Mouse (Mus musculus): ENCODE measurements around the gene Abhd2. TPM values are rescaled to one million over a fixed set of nuclear protein-coding genes. Genes with fewer than 3 reads are reported as not detected.

Gene Abhd2
- polyA plus RNA-seq, 1 experiment, result 32.5 TPM

- 71% methylated on average over 4 of the region's 4 CpGs for WGBS
Observed at GRCm38 (mm10) chr7:79369416-79369815, 96.4 kb downstream of the Abhd2 start.

GRCm38 (mm10) chr7:79371321-79371879 lies 98.4 kb downstream of the Abhd2 start:
- no peaks in the 10 kb centered on the region for H3K4me1 ChIP-seq (replicated peaks; ENCODE audit: control insufficient read depth, insufficient read depth, low read length)
- peak; percentile 88 for DNase-seq
- no peak overlapping the region for H3K4me3 ChIP-seq (ENCODE audit: control insufficient read depth, insufficient read depth, low read length)
- H3K27me3 ChIP-seq (ENCODE audit: control insufficient read depth, insufficient read depth, low read length), result no peaks in the 10 kb centered on the region
- no peak overlapping the region for H3K27ac ChIP-seq (ENCODE audit: control insufficient read depth, insufficient read depth, low read length)
- TF ChIP-seq POLR2A (IDR thresholded peaks at IDR 0.05; ENCODE audit: control insufficient read depth, extremely low read depth, insufficient read depth, low read length, poor library complexity) (no peak), CTCF (IDR thresholded peaks at IDR 0.05; ENCODE audit: borderline replicate concordance, control insufficient read depth, extremely low read depth, insufficient read depth, low read length, poor library complexity) (peak; percentile 87; the same call in 1 of the 2 replicates)
- WGBS, result 16% methylated on average over 10 of the region's 10 CpGs
- no peaks in the 10 kb centered on the region for H3K36me3 ChIP-seq (ENCODE audit: control insufficient read depth, insufficient read depth, low read length)

More at GRCm38 (mm10) chr7:79369416-79369815, 96.4 kb downstream of the Abhd2 start:
- DNase-seq, result no peak
- Histone ChIP-seq H3K27ac (ENCODE audit: control insufficient read depth, insufficient read depth, low read length) (no peak overlapping the region), H3K27me3 (ENCODE audit: control insufficient read depth, insufficient read depth, low read length) (no peaks in the 10 kb centered on the region), H3K4me3 (ENCODE audit: control insufficient read depth, insufficient read depth, low read length) (no peak overlapping the region), H3K36me3 (ENCODE audit: control insufficient read depth, insufficient read depth, low read length) (no peaks in the 10 kb centered on the region), H3K4me1 (replicated peaks; ENCODE audit: control insufficient read depth, insufficient read depth, low read length) (peaks cover 12% of the 10 kb centered on the region)
- TF ChIP-seq POLR2A (IDR thresholded peaks at IDR 0.05; ENCODE audit: control insufficient read depth, extremely low read depth, insufficient read depth, low read length, poor library complexity), result no peak
- TF ChIP-seq CTCF (IDR thresholded peaks at IDR 0.05; ENCODE audit: borderline replicate concordance, control insufficient read depth, extremely low read depth, insufficient read depth, low read length, poor library complexity), result no peak

- no peak for TF ChIP-seq POLR2A (IDR thresholded peaks at IDR 0.05; ENCODE audit: control insufficient read depth, extremely low read depth, insufficient read depth, low read length, poor library complexity)
- TF ChIP-seq CTCF (IDR thresholded peaks at IDR 0.05; ENCODE audit: borderline replicate concordance, control insufficient read depth, extremely low read depth, insufficient read depth, low read length, poor library complexity), result no peak
- no peak for DNase-seq
- Histone ChIP-seq H3K27me3 (ENCODE audit: control insufficient read depth, insufficient read depth, low read length) (no peaks in the 10 kb centered on the region), H3K4me1 (replicated peaks; ENCODE audit: control insufficient read depth, insufficient read depth, low read length) (no peaks in the 10 kb centered on the region), H3K36me3 (ENCODE audit: control insufficient read depth, insufficient read depth, low read length) (no peaks in the 10 kb centered on the region), H3K4me3 (ENCODE audit: control insufficient read depth, insufficient read depth, low read length) (no peak overlapping the region), H3K27ac (ENCODE audit: control insufficient read depth, insufficient read depth, low read length) (no peak overlapping the region)
Observed at GRCm38 (mm10) chr7:79374017-79374416, 101.0 kb downstream of the Abhd2 start.

GRCm38 (mm10) chr7:79375594-79375993 lies 102.6 kb downstream of the Abhd2 start:
- TF ChIP-seq POLR2A (IDR thresholded peaks at IDR 0.05; ENCODE audit: control insufficient read depth, extremely low read depth, insufficient read depth, low read length, poor library complexity) (no peak), CTCF (IDR thresholded peaks at IDR 0.05; ENCODE audit: borderline replicate concordance, control insufficient read depth, extremely low read depth, insufficient read depth, low read length, poor library complexity) (no peak)
- H3K4me3 ChIP-seq (ENCODE audit: control insufficient read depth, insufficient read depth, low read length), result no peak overlapping the region
- H3K4me1 ChIP-seq (replicated peaks; ENCODE audit: control insufficient read depth, insufficient read depth, low read length), result peaks cover 3% of the 10 kb centered on the region; the same call in 1 of the 2 replicates
- DNase-seq, result no peak
- WGBS, result 93% methylated on average over 5 of the region's 5 CpGs
- no peaks in the 10 kb centered on the region for H3K27me3 ChIP-seq (ENCODE audit: control insufficient read depth, insufficient read depth, low read length)
- no peaks in the 10 kb centered on the region for H3K36me3 ChIP-seq (ENCODE audit: control insufficient read depth, insufficient read depth, low read length)
- H3K27ac ChIP-seq (ENCODE audit: control insufficient read depth, insufficient read depth, low read length), result no peak overlapping the region

GRCm38 (mm10) chr7:79376516-79377275 lies 103.7 kb downstream of the Abhd2 start:
- Histone ChIP-seq H3K4me1 (replicated peaks; ENCODE audit: control insufficient read depth, insufficient read depth, low read length) (peaks cover 6% of the 10 kb centered on the region; the same call in 1 of the 2 replicates), H3K27me3 (ENCODE audit: control insufficient read depth, insufficient read depth, low read length) (no peaks in the 10 kb centered on the region), H3K27ac (ENCODE audit: control insufficient read depth, insufficient read depth, low read length) (no peak overlapping the region), H3K36me3 (ENCODE audit: control insufficient read depth, insufficient read depth, low read length) (no peaks in the 10 kb centered on the region), H3K4me3 (ENCODE audit: control insufficient read depth, insufficient read depth, low read length) (no peak overlapping the region)
- WGBS, result 84% methylated on average over 10 of the region's 10 CpGs
- DNase-seq, result no peak
- no peak for TF ChIP-seq POLR2A (IDR thresholded peaks at IDR 0.05; ENCODE audit: control insufficient read depth, extremely low read depth, insufficient read depth, low read length, poor library complexity)
- no peak for TF ChIP-seq CTCF (IDR thresholded peaks at IDR 0.05; ENCODE audit: borderline replicate concordance, control insufficient read depth, extremely low read depth, insufficient read depth, low read length, poor library complexity)

GRCm38 (mm10) chr7:79386422-79387133 lies 113.6 kb downstream of the Abhd2 start, which contains the start of gene Rlbp1:
Gene Rlbp1, minus strand, starts transcription at chr7:79387048.
- 94% methylated on average over 16 of the region's 16 CpGs for whole genome bisulfite sequencing
- H3K36me3 ChIP-seq (ENCODE audit: control insufficient read depth, insufficient read depth, low read length), result no peaks in the 10 kb centered on the region
- no peak within 1 kb of the TSS for H3K4me3 ChIP-seq (ENCODE audit: control insufficient read depth, insufficient read depth, low read length)
- H3K27ac ChIP-seq (ENCODE audit: control insufficient read depth, insufficient read depth, low read length), result no peak within 1 kb of the TSS
- H3K4me1 ChIP-seq (replicated peaks; ENCODE audit: control insufficient read depth, insufficient read depth, low read length), result no peaks in the 10 kb centered on the region
- DNase-seq, result no peak
- TF ChIP-seq CTCF (IDR thresholded peaks at IDR 0.05; ENCODE audit: borderline replicate concordance, control insufficient read depth, extremely low read depth, insufficient read depth, low read length, poor library complexity), result no peak
- TF ChIP-seq POLR2A (IDR thresholded peaks at IDR 0.05; ENCODE audit: control insufficient read depth, extremely low read depth, insufficient read depth, low read length, poor library complexity), result no peak
- H3K27me3 ChIP-seq (ENCODE audit: control insufficient read depth, insufficient read depth, low read length), result no peaks in the 10 kb centered on the region

All from thymus, adult 2 months (tissue).